In the genomic region with DNA sequence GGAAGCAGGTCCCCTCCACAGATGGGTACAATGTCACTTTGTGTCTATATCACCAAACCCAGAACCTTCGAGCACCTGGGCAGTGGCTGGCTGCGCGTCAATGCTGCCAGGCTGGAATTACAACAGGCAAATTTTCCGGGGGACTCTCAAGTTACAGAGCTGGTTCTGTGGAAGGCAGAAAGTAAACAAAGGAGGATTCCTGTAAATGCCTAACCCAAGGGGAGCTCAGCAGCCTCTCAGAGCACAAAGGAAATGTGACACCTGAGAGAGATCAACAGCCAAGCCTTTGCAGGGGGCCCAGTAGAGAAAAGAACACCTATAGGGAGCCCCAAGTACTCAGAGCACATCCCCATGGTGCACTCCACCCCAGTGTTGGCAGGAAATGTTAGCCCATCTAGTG, we compare ENCODE assay signal across 22 mouse cellular contexts.
A peak's percentile ranks its signal among the peaks of the same experiment; 100 is the strongest.
DNase-seq lines count a peak whose midpoint lies in the region; ATAC-seq and TF ChIP-seq lines count a peak whose summit lies in the region.
"Had no signal": no experiment of that assay in that cellular context is flagged by ENCODE, and none has a peak within 500 bp of the region (broad histone marks: within the 10 kb centered on the region; RNA-seq: fewer than 3 reads in every experiment).

No protein-coding gene starts in this region.

- H3K27me3 ChIP-seq in kidney, postnatal 0 days (ENCODE audit: insufficient read depth, low read length) = no peaks in the 10 kb centered on the region
- H3K27me3 ChIP-seq in embryonic facial prominence, embryonic 10.5 days (replicated peaks; ENCODE audit: low read depth, poor library complexity, severe bottlenecking) = no peaks in the 10 kb centered on the region
- H3K27me3 ChIP-seq in intestine, embryonic 15.5 days (replicated peaks) = no peaks in the 10 kb centered on the region
- no peaks in the 10 kb centered on the region for H3K27me3 ChIP-seq in stomach, embryonic 15.5 days (replicated peaks)
- no peaks in the 10 kb centered on the region for H3K27me3 ChIP-seq in forebrain, postnatal 0 days (ENCODE audit: insufficient read depth, low read length)
- H3K27me3 ChIP-seq: hindbrain, embryonic 13.5 days; liver, embryonic 13.5 days had no signal

- no peak overlapping the region for H3K9ac ChIP-seq in kidney, postnatal 0 days (ENCODE audit: low read depth, low read length)
- H3K9ac ChIP-seq in intestine, embryonic 15.5 days = no peak overlapping the region
- no peak overlapping the region for H3K9ac ChIP-seq in stomach, embryonic 15.5 days
- H3K9ac ChIP-seq in forebrain, postnatal 0 days = no peak overlapping the region
- H3K9ac ChIP-seq: hindbrain, embryonic 13.5 days; limb, embryonic 12.5 days; liver, embryonic 13.5 days had no signal

- 4% methylated on average over 4 of the region's 4 CpGs for WGBS in kidney, postnatal 0 days
- WGBS in embryonic facial prominence, embryonic 10.5 days = 9% methylated on average over 4 of the region's 4 CpGs
- WGBS in intestine, embryonic 15.5 days = 5% methylated on average over 4 of the region's 4 CpGs
- WGBS in stomach, embryonic 15.5 days = 3% methylated on average over 4 of the region's 4 CpGs
- 18% methylated on average over 4 of the region's 4 CpGs for WGBS in forebrain, postnatal 0 days

- ATAC-seq in kidney, postnatal 0 days (replicated peaks; ENCODE audit: low FRiP score, low read depth) = peak; percentile 54; the same call in 1 of the 2 replicates
- 0 out of 2 replicates have a peak, but pooled peaks have one; percentile 43 for ATAC-seq in intestine, embryonic 15.5 days
- peak; percentile 68 for ATAC-seq in stomach, embryonic 15.5 days (ENCODE audit: insufficient read depth, low FRiP score, low read depth)
- ATAC-seq in forebrain, postnatal 0 days = no peak
- ATAC-seq: activated CD4-positive, CD25-positive, alpha-beta regulatory T cell, adult 4 months; forebrain, embryonic 14.5 days had no signal

- no peak overlapping the region for H3K4me3 ChIP-seq in kidney, postnatal 0 days (replicated peaks; ENCODE audit: low read depth, low read length)
- H3K4me3 ChIP-seq in embryonic facial prominence, embryonic 10.5 days = no peak overlapping the region
- no peak overlapping the region for H3K4me3 ChIP-seq in intestine, embryonic 15.5 days (replicated peaks)
- H3K4me3 ChIP-seq in stomach, embryonic 15.5 days (replicated peaks) = no peak overlapping the region
- H3K4me3 ChIP-seq in forebrain, postnatal 0 days (ENCODE audit: low read depth, low read length) = no peak overlapping the region
- H3K4me3 ChIP-seq: erythroblast, embryonic 14.5 days; hindbrain, embryonic 13.5 days; left cerebral cortex, adult 2 months; limb, embryonic 12.5 days; liver, embryonic 13.5 days had no signal

- no peaks in the 10 kb centered on the region for H3K36me3 ChIP-seq in kidney, postnatal 0 days (ENCODE audit: insufficient read depth, low read length)
- H3K36me3 ChIP-seq in embryonic facial prominence, embryonic 10.5 days (replicated peaks) = no peaks in the 10 kb centered on the region
- H3K36me3 ChIP-seq in intestine, embryonic 15.5 days = no peaks in the 10 kb centered on the region
- no peaks in the 10 kb centered on the region for H3K36me3 ChIP-seq in stomach, embryonic 15.5 days
- H3K36me3 ChIP-seq in forebrain, postnatal 0 days (ENCODE audit: insufficient read depth) = no peaks in the 10 kb centered on the region
- H3K36me3 ChIP-seq: hindbrain, embryonic 13.5 days; limb, embryonic 12.5 days; liver, embryonic 13.5 days had no signal

- no peak overlapping the region for H3K4me2 ChIP-seq in kidney, postnatal 0 days (ENCODE audit: low read length)
- no peak overlapping the region for H3K4me2 ChIP-seq in intestine, embryonic 15.5 days (replicated peaks)
- no peak overlapping the region for H3K4me2 ChIP-seq in stomach, embryonic 15.5 days
- no peak overlapping the region for H3K4me2 ChIP-seq in forebrain, postnatal 0 days (ENCODE audit: low read depth)
- H3K4me2 ChIP-seq: heart, embryonic 11.5 days; hindbrain, embryonic 13.5 days; limb, embryonic 12.5 days; liver, embryonic 13.5 days had no signal

- H3K27ac ChIP-seq in kidney, postnatal 0 days = no peak overlapping the region
- H3K27ac ChIP-seq in embryonic facial prominence, embryonic 10.5 days (replicated peaks) = 0 out of 2 replicates have a peak overlapping the region, but pooled peaks have one; percentile 3
- H3K27ac ChIP-seq in intestine, embryonic 15.5 days = no peak overlapping the region
- peak overlapping the region; percentile 17; the same call in 1 of the 2 replicates for H3K27ac ChIP-seq in stomach, embryonic 15.5 days
- no peak overlapping the region for H3K27ac ChIP-seq in forebrain, postnatal 0 days (ENCODE audit: low read depth, low read length)
- H3K27ac ChIP-seq: hindbrain, embryonic 13.5 days; left cerebral cortex, adult 2 months; limb, embryonic 12.5 days; liver, embryonic 13.5 days had no signal

- TF ChIP-seq CTCF in kidney, postnatal 0 days (IDR thresholded peaks at IDR 0.05; ENCODE audit: low read depth) = no peak
- no peak for TF ChIP-seq CTCF in forebrain, postnatal 0 days (IDR thresholded peaks at IDR 0.05; ENCODE audit: low read depth)

- peak; percentile 71 for DNase-seq in kidney, postnatal 0 days (ENCODE audit: low spot score)
- DNase-seq in kidney, postnatal 25 days = no peak
- peak; percentile 46 for DNase-seq in embryonic facial prominence, embryonic 10.5 days (ENCODE audit: low spot score)
- no peak for DNase-seq in embryo, embryonic 10.5 days (ENCODE audit: low spot score)
- no peak for DNase-seq in forebrain, postnatal 0 days
- DNase-seq: adrenal gland, postnatal 25 days; B cell, adult 2 months; cerebellum, adult 8-10 months; heart, postnatal 14 days; kidney, adult 11 months; liver, embryonic 13.5 days; midbrain, embryonic 14.5 days; thymus, postnatal 36 days had no signal

- no peaks in the 10 kb centered on the region for H3K9me3 ChIP-seq in kidney, postnatal 0 days (replicated peaks; ENCODE audit: low read length)
- H3K9me3 ChIP-seq in embryonic facial prominence, embryonic 10.5 days = no peaks in the 10 kb centered on the region
- H3K9me3 ChIP-seq in intestine, embryonic 15.5 days = no peaks in the 10 kb centered on the region
- H3K9me3 ChIP-seq in stomach, embryonic 15.5 days = no peaks in the 10 kb centered on the region
- H3K9me3 ChIP-seq in forebrain, postnatal 0 days (ENCODE audit: low read length) = no peaks in the 10 kb centered on the region
- H3K9me3 ChIP-seq: hindbrain, embryonic 13.5 days; limb, embryonic 12.5 days; liver, embryonic 13.5 days had no signal

- no peaks in the 10 kb centered on the region for H3K4me1 ChIP-seq in kidney, postnatal 0 days (replicated peaks; ENCODE audit: insufficient read depth, low read length)
- H3K4me1 ChIP-seq in embryonic facial prominence, embryonic 10.5 days = peaks cover 14% of the 10 kb centered on the region
- H3K4me1 ChIP-seq in intestine, embryonic 15.5 days (replicated peaks) = no peaks in the 10 kb centered on the region
- H3K4me1 ChIP-seq in stomach, embryonic 15.5 days = no peaks in the 10 kb centered on the region
- no peaks in the 10 kb centered on the region for H3K4me1 ChIP-seq in forebrain, postnatal 0 days (ENCODE audit: insufficient read depth)
- H3K4me1 ChIP-seq: hindbrain, embryonic 13.5 days; liver, embryonic 13.5 days had no signal

Comparison
In these comparisons a context has a peak if more than half of its experiments do, and no peak if none do; other contexts are left out.
1. DNase-seq: peak in kidney, postnatal 0 days (single experiment) and embryonic facial prominence, embryonic 10.5 days (single experiment); none in kidney, postnatal 25 days (0 of 2), embryo, embryonic 10.5 days (single experiment) and forebrain, postnatal 0 days (single experiment).
2. H3K27ac ChIP-seq: peak in embryonic facial prominence, embryonic 10.5 days (single experiment) and stomach, embryonic 15.5 days (single experiment); none in kidney, postnatal 0 days (single experiment), intestine, embryonic 15.5 days (single experiment) and forebrain, postnatal 0 days (single experiment).